Mouse (Mus musculus) lung, embryonic 16.5 days (tissue): ENCODE measurements around the gene Ciita. TPM values are rescaled to one million over a fixed set of nuclear protein-coding genes. Genes with fewer than 3 reads are reported as not detected.

Experiments used
- ATAC-seq: fragments of 200-750 bp; cut with Nextera tagmentation; 2 replicates; pipeline ENCODE4 v1.8.0; 2017; ENCODE audit warnings: low read depth, mild to moderate bottlenecking, moderate library complexity
- H3K27ac ChIP-seq: fragments of 300-500 bp; sonication (generic); 2 replicates; pipeline ENCODE4 v1.5.1; 2014; ENCODE audit warnings: mild to moderate bottlenecking, control low read depth, low read length
- H3K27me3 ChIP-seq: fragments of 300-500 bp; sonication (generic); 2 replicates; pipeline ENCODE4 v1.6.1; 2014; ENCODE audit warnings: low read depth, low read length, mixed read lengths; ENCODE audit not compliant: control insufficient read depth, insufficient read depth
- H3K36me3 ChIP-seq: fragments of 300-500 bp; sonication (generic); 2 replicates; pipeline ENCODE4 v1.6.1; 2014; ENCODE audit warnings: low read length; ENCODE audit not compliant: control insufficient read depth, insufficient read depth
- H3K4me1 ChIP-seq: fragments of 300-500 bp; sonication (generic); replicated peaks from 2 replicates; pipeline ENCODE4 v1.6.1; 2014; ENCODE audit warnings: low read length, mixed read lengths; ENCODE audit not compliant: control insufficient read depth, insufficient read depth
- H3K4me2 ChIP-seq: fragments of 300-500 bp; sonication (generic); 2 replicates; pipeline ENCODE4 v1.6.1; 2014; ENCODE audit warnings: low read depth, low read length, control low read depth
- H3K4me3 ChIP-seq: fragments of 300-500 bp; sonication (generic); 2 replicates; pipeline ENCODE4 v1.5.1; 2014; ENCODE audit warnings: mild to moderate bottlenecking, low read length, control low read depth
- H3K9ac ChIP-seq: fragments of 300-500 bp; sonication (generic); 2 replicates; pipeline ENCODE4 v1.6.1; 2014; ENCODE audit warnings: low read length, control low read depth
- H3K9me3 ChIP-seq: fragments of 300-500 bp; sonication (generic); 2 replicates; pipeline ENCODE4 v1.6.1; 2016; ENCODE audit warnings: low read length; ENCODE audit not compliant: control insufficient read depth
- WGBS: fragments of 180-500 bp; shearing (Covaris S2); extraction: QIAGEN DNeasy Blood & Tissue Kit; methylation state at CpG from one replicate; pipeline ENCODE4 v1.1.7; 2014; 5-methylcytosine and 5-hydroxymethylcytosine counted together
- polyA plus RNA-seq: library from polyadenylated mRNA; unstranded; fragments of >200 nt; fragmentation: Nextera tagmentation; extraction: Ambion mirVana; gene quantifications from 2 replicates; pipeline ENCODE4 v1.2.1, GENCODE M21; 2015

Ciita gene
- polyA plus RNA-seq, 1 experiment from 2014 or later = 0.92 TPM

DNA sequence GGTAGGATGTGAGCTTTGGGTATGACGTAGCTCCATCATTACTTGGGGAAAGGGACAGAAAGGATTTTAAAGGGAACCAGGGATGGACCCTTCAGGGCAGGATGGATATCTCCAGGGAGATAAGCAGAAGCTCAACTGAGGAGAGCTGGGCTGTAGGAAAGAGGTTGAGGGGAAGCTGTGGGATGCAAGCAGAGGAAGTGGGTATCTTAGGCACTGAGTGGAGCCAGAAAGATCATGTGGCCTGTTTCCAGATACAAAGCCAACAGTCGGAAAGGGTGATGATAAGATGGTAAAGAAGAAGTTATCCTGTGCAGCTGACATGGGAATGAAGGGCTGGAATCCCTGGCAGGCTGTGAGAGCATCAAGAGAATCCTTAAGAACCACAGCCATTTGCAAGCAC, 18.7 kb upstream of the Ciita start:
- Histone ChIP-seq H3K27me3 (no peaks in the 10 kb centered on the region), H3K4me2 (no peak overlapping the region), H3K4me3 (no peak overlapping the region), H3K9ac (no peak overlapping the region), H3K4me1 (no peaks in the 10 kb centered on the region), H3K9me3 (no peaks in the 10 kb centered on the region), H3K36me3 (no peaks in the 10 kb centered on the region), H3K27ac (no peak overlapping the region)
- no peak for ATAC-seq
- WGBS = 74% methylated on average over 2 of the region's 2 CpGs

DNA sequence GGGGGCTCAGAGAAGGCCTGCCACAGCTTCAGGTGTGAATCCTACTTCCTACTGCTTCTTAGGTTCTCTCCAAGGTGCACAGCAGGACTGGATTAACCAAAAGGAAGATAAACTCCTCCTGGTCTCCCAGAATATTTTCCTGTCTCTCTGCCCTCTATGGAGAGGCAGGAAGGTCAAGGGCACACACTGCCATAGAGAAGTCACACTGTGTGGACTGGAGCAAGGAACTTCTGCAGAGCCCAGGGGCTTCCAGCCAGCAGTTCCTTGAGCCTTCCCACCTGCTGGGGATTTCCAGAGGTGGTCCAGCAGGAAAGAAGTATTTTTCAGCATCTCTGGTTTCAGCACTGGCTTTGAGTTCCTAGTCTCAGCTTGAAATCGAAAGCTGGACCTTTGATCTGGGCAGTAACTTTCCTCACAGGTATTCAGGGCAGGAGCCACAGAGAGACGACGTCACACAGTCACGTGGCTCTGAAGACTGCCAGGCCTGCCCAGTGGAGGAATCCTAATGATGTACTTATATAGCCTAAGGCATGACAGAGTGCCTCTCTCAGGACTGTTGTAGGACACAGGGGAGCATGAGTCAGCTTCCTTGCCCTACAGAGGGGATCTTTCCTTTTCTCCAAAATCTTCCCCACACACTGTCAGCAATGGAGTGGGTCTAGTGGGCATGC, 14.7 kb upstream of the Ciita start:
- Histone ChIP-seq H3K9me3 (no peaks in the 10 kb centered on the region), H3K4me2 (no peak overlapping the region), H3K27me3 (no peaks in the 10 kb centered on the region), H3K4me1 (no peaks in the 10 kb centered on the region), H3K36me3 (no peaks in the 10 kb centered on the region), H3K9ac (no peak overlapping the region), H3K4me3 (no peak overlapping the region), H3K27ac (no peak overlapping the region)
- ATAC-seq = peak; percentile 47; the same call in 1 of the 2 replicates
- WGBS = 18% methylated on average over 4 of the region's 4 CpGs

DNA sequence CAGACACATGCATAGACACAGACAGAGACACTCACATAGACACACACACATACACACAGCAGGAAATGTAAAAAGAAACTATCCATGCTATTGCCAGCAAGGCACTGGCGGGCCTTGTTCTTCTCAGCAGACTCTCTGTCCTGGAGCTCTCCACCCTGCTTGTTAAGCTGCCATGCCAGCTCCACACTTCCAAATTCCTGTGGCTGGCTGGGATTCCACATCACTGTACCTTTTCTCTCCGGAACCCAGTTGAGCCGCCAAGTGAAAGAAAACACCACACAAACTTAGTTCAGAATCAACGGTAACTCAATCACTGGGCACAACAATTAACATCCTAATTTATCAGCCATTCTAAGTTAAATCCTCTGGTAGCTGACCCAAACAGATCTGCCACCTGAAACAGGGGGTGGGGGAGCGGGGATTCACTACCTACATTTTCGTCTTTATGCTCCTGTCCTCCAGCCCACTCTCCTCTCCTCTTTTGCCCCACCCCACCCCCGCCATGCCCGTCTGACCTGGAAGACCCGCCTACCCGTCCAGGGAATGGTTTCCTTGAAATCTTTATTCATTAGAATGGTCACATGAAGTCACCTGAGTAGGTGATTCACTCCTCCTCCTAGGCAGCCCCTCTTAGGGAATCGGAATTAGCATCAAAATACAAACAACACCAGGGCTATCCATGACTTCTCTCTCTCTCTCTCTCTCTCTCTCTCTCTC, 12.3 kb upstream of the Ciita start:
- no peak overlapping the region for H3K4me3 ChIP-seq
- no peak overlapping the region for H3K4me2 ChIP-seq
- no peaks in the 10 kb centered on the region for H3K27me3 ChIP-seq
- H3K4me1 ChIP-seq = no peaks in the 10 kb centered on the region
- ATAC-seq = no peak
- H3K9ac ChIP-seq = no peak overlapping the region
- 33% methylated on average over 11 of the region's 11 CpGs for WGBS
- no peak overlapping the region for H3K27ac ChIP-seq
- H3K36me3 ChIP-seq = no peaks in the 10 kb centered on the region
- H3K9me3 ChIP-seq = no peaks in the 10 kb centered on the region

DNA sequence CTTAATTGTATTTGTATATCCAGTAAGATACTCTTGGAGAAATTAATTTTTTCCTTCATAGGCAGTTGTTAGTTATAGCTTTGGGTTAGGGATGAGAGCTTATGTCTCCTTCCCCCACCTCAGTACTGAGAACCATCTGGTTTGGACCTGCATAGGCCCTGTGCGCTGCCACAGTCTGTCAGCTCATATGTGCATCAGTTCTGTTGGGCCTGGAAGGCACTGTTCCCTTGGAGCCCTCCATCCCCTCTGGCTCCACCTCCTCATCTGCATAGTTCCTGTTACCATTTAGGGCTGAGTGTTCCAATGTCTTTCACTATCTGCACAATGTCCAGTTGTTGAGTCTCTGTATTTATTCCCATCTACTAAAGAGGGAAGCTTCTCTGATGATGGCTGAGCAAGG, 11.7 kb upstream of the Ciita start:
- no peak for ATAC-seq
- Histone ChIP-seq H3K9me3 (no peaks in the 10 kb centered on the region), H3K36me3 (no peaks in the 10 kb centered on the region), H3K4me3 (no peak overlapping the region), H3K27ac (no peak overlapping the region), H3K4me1 (no peaks in the 10 kb centered on the region), H3K9ac (no peak overlapping the region), H3K4me2 (no peak overlapping the region), H3K27me3 (no peaks in the 10 kb centered on the region)
- 76% methylated on average over 1 of the region's 1 CpGs for WGBS

DNA sequence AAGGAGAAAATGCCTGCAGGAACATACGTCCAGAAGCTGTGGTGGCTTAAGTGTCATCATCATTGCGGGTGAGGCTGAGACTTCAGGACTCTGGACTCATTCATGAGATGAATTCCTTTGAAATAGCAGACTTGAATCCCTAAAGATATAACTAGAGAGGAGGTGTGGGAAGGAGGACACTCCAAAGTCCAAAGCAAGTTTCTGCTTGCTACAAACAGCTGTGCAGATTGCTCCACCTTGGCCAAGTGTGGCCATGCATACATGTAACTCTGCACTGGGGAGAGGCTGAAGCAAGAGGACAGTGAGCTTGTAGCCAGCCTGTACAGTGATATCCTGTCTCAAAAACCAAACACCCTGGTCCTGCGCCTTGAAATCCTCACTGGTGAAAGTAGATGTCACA, 7.9 kb upstream of the Ciita start:
- WGBS = 82% methylated on average over 3 of the region's 3 CpGs

DNA sequence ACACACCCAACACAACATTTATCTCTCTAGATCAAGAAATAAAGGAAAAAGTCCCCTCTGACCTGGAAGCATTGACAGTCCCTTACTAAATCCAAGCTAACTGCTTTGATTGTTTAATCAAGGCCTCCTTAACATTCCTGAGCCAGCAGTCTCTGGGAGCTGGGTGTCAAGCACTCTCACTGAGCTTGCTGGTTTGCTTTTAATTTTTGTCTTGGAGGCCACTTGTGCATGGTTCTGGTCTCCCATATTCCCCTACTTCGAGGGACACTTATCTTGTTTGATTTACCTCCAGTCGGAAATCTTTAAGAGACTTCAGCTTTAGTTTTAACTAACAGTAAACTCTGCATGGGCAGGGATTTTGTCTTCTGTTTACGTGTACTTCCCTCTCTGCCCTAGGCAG, 4.9 kb upstream of the Ciita start:
- peak; percentile 90 for ATAC-seq
- Histone ChIP-seq H3K4me2 (no peak overlapping the region), H3K9me3 (no peaks in the 10 kb centered on the region), H3K27ac (peak overlapping the region; percentile 79), H3K4me3 (no peak overlapping the region), H3K4me1 (peaks cover 4% of the 10 kb centered on the region; the same call in 1 of the 2 replicates), H3K36me3 (no peaks in the 10 kb centered on the region), H3K9ac (no peak overlapping the region), H3K27me3 (no peaks in the 10 kb centered on the region)
- WGBS = 31% methylated on average over 3 of the region's 3 CpGs

More for the DNA sequence above, 7.9 kb upstream of the Ciita start:
- ATAC-seq = no peak
- Histone ChIP-seq H3K9me3 (no peaks in the 10 kb centered on the region), H3K36me3 (no peaks in the 10 kb centered on the region), H3K27me3 (no peaks in the 10 kb centered on the region), H3K9ac (no peak overlapping the region), H3K27ac (no peak overlapping the region), H3K4me3 (no peak overlapping the region), H3K4me1 (peaks cover 4% of the 10 kb centered on the region; the same call in 1 of the 2 replicates), H3K4me2 (no peak overlapping the region)

DNA sequence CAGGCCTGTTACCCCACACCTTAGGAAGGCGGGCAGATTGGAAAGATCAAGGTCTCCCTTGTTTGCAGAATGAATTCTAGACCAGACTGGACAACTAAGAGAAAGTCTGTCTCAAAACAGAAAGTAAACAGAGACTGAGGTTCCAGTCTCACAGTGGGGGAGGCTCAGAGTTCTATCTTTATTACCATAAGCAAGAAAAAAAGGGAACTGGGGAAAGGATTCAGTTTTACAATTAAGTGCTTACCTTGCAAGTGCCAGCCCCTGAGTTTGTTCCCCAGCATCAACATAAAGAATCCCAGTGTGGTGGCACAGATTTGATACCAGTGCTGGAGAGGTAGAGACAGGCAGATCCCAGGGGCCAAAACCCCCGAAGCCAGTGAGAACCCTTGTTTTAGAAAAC, 3.9 kb upstream of the Ciita start:
- Histone ChIP-seq H3K36me3 (no peaks in the 10 kb centered on the region), H3K27ac (peak overlapping the region; percentile 66), H3K4me2 (no peak overlapping the region), H3K4me1 (peaks cover 4% of the 10 kb centered on the region; the same call in 1 of the 2 replicates), H3K27me3 (no peaks in the 10 kb centered on the region), H3K9ac (no peak overlapping the region), H3K9me3 (no peaks in the 10 kb centered on the region), H3K4me3 (no peak overlapping the region)
- ATAC-seq = no peak
- 42% methylated on average over 2 of the region's 2 CpGs for WGBS

DNA sequence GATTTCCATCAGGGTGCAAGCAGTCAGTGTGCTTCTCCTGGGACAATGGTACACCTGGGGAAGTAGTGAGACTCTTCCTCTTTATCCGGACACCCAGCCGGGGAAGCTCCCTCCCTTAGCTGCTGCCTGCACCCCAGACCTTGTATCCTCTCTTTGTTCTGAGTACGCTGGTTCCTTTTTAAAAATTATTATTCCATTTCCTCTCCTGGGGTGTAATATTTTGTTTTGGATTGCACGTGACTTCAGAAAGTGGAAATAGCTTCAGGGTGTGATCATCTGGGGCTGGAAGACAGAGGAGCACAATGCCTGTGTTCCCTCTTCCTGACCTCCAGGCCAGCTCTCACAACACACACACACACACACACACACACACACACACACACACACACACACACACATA, 2.5 kb downstream of the Ciita start:
- Histone ChIP-seq H3K9me3 (no peaks in the 10 kb centered on the region), H3K4me3 (no peak overlapping the region), H3K9ac (no peak overlapping the region), H3K4me2 (no peak overlapping the region), H3K27me3 (no peaks in the 10 kb centered on the region), H3K36me3 (no peaks in the 10 kb centered on the region), H3K4me1 (no peaks in the 10 kb centered on the region), H3K27ac (no peak overlapping the region)
- whole genome bisulfite sequencing = 59% methylated on average over 4 of the region's 4 CpGs
- ATAC-seq = no peak

DNA sequence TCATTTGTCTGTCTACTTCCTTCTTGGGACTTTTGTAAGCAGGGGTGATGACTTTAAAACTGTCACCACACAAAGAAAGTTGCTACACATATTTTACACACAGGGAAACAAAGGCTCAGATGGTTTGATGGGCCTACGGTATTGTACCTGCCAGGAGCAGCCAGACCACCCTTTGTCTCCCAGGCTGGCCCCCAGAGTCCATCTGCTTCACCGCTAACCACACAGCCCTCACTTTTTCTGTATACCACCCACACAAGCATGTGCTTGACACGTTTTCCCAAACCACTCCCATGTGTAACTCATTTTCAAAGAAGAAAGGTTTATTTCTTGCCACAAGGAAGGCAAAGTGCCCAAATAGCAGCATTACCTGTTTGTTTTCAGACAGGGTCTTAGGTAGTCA, 7.1 kb downstream of the Ciita start:
- 65% methylated on average over 3 of the region's 3 CpGs for WGBS
- Histone ChIP-seq H3K36me3 (no peaks in the 10 kb centered on the region), H3K4me1 (no peaks in the 10 kb centered on the region), H3K4me3 (no peak overlapping the region), H3K4me2 (no peak overlapping the region), H3K9ac (no peak overlapping the region), H3K27ac (no peak overlapping the region), H3K9me3 (no peaks in the 10 kb centered on the region), H3K27me3 (peaks cover 4% of the 10 kb centered on the region)
- ATAC-seq = no peak
